Comparison of ENCODE assay signal across 8 mouse cellular contexts in the genomic region with DNA sequence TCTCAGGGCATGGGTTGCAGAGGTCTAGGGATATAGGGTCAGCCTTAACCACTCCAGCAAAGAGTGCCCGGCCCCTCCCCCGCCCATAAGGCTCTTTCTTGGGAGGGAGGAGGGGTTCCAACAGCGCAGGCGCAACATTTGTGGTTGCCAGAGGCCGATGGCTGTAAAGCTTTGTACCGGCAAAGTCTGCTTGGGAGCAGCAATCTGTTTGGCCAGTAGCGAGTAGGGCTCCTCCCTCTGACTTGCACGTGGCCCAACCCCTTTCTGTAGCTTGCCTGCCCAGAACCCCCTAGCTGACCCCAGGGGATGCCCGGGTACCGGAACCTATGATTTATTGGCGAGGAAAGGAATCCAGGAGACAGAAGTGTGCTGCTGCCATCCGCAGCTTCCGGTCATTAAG. TPM values are rescaled to one million over a fixed set of nuclear protein-coding genes. Genes with fewer than 3 reads are reported as not detected.
DNase-seq lines count a peak whose midpoint lies in the region; ATAC-seq and TF ChIP-seq lines count a peak whose summit lies in the region.

No protein-coding gene starts in this region.

- DNase-seq in cerebellum, adult 18-20 months, result peak; percentile 73 to 80
- peak; percentile 76 for DNase-seq in embryo, embryonic 10.5 days (ENCODE audit: low spot score)
- DNase-seq in hindbrain, embryonic 14.5 days (ENCODE audit: low spot score), result peak; percentile 78
- peak; percentile 92 for DNase-seq in midbrain, embryonic 14.5 days
- DNase-seq in thymus, postnatal 10 days (ENCODE audit: low spot score in 2 of 2), result no peak
- DNase-seq in thymus, adult 2 months, result no peak
- no peak for DNase-seq in urinary bladder, postnatal 10 days (ENCODE audit: low spot score)

- H3K9me3 ChIP-seq in hindbrain, embryonic 14.5 days (ENCODE audit: control insufficient read depth, low read length), result no peaks in the 10 kb centered on the region
- no peaks in the 10 kb centered on the region for H3K9me3 ChIP-seq in midbrain, embryonic 14.5 days (ENCODE audit: control insufficient read depth, low read length)
- H3K9me3 ChIP-seq in heart, embryonic 11.5 days (replicated peaks; ENCODE audit: control insufficient read depth, low read length), result no peaks in the 10 kb centered on the region

- TF ChIP-seq POLR2A in thymus, adult 2 months (IDR thresholded peaks at IDR 0.05; ENCODE audit: control insufficient read depth, extremely low read depth, insufficient read depth, low read length, poor library complexity), result no peak

- under 1% methylated on average over 13 of the region's 13 CpGs for WGBS in hindbrain, embryonic 14.5 days
- 2% methylated on average over 13 of the region's 13 CpGs for WGBS in midbrain, embryonic 14.5 days
- 13% methylated on average over 13 of the region's 13 CpGs for WGBS in thymus, adult 2 months
- 5% methylated on average over 13 of the region's 13 CpGs for whole genome bisulfite sequencing in heart, embryonic 11.5 days (ENCODE audit: insufficient replicate concordance)

- peak overlapping the region; percentile 90 for H3K4me3 ChIP-seq in hindbrain, embryonic 14.5 days (replicated peaks; ENCODE audit: low read length)
- H3K4me3 ChIP-seq in midbrain, embryonic 14.5 days (replicated peaks; ENCODE audit: low read depth, low read length), result peak overlapping the region; percentile 69
- no peak overlapping the region for H3K4me3 ChIP-seq in thymus, adult 2 months (ENCODE audit: control insufficient read depth, insufficient read depth, low read length)
- no peak overlapping the region for H3K4me3 ChIP-seq in heart, embryonic 11.5 days (ENCODE audit: low read depth, low read length)

- peaks cover 37% of the 10 kb centered on the region for H3K4me1 ChIP-seq in hindbrain, embryonic 14.5 days (replicated peaks; ENCODE audit: control insufficient read depth, insufficient read depth, low read length)
- H3K4me1 ChIP-seq in midbrain, embryonic 14.5 days (ENCODE audit: control insufficient read depth, insufficient read depth, low read length), result peaks cover 44% of the 10 kb centered on the region
- H3K4me1 ChIP-seq in thymus, adult 2 months (replicated peaks; ENCODE audit: control insufficient read depth, insufficient read depth, low read length), result peaks cover 7% of the 10 kb centered on the region; the same call in 1 of the 2 replicates
- H3K4me1 ChIP-seq in heart, embryonic 11.5 days (ENCODE audit: control insufficient read depth, insufficient read depth, low read length), result peaks cover 24% of the 10 kb centered on the region

- ATAC-seq in hindbrain, embryonic 14.5 days (ENCODE audit: low FRiP score), result peak; percentile 31
- ATAC-seq in midbrain, embryonic 14.5 days (ENCODE audit: low FRiP score, low TSS enrichment), result peak; percentile 40
- no peak for ATAC-seq in heart, embryonic 11.5 days (replicated peaks; ENCODE audit: insufficient number of reproducible peaks, low FRiP score, low TSS enrichment)

- H3K27ac ChIP-seq in hindbrain, embryonic 14.5 days, result peak overlapping the region; percentile 99
- H3K27ac ChIP-seq in midbrain, embryonic 14.5 days (replicated peaks; ENCODE audit: low read depth, low read length), result peak overlapping the region; percentile 98
- no peak overlapping the region for H3K27ac ChIP-seq in thymus, adult 2 months (ENCODE audit: control insufficient read depth, insufficient read depth, low read length)
- H3K27ac ChIP-seq in heart, embryonic 11.5 days (ENCODE audit: low read depth, low read length), result no peak overlapping the region

- TF ChIP-seq CTCF in thymus, adult 2 months (IDR thresholded peaks at IDR 0.05; ENCODE audit: borderline replicate concordance, control insufficient read depth, extremely low read depth, insufficient read depth, low read length, poor library complexity), result no peak

- peak overlapping the region; percentile 97 for H3K9ac ChIP-seq in hindbrain, embryonic 14.5 days
- H3K9ac ChIP-seq in midbrain, embryonic 14.5 days (replicated peaks; ENCODE audit: low read length), result peak overlapping the region; percentile 83
- H3K9ac ChIP-seq in heart, embryonic 11.5 days (ENCODE audit: low read depth, low read length), result no peak overlapping the region

- H3K4me2 ChIP-seq in hindbrain, embryonic 14.5 days (replicated peaks), result peak overlapping the region; percentile 94
- H3K4me2 ChIP-seq in midbrain, embryonic 14.5 days (ENCODE audit: low read length), result peak overlapping the region; percentile 91
- H3K4me2 ChIP-seq in heart, embryonic 11.5 days, result no peak overlapping the region

- H3K36me3 ChIP-seq in hindbrain, embryonic 14.5 days (replicated peaks; ENCODE audit: control insufficient read depth, insufficient read depth), result no peaks in the 10 kb centered on the region
- no peaks in the 10 kb centered on the region for H3K36me3 ChIP-seq in midbrain, embryonic 14.5 days (ENCODE audit: control insufficient read depth, insufficient read depth, low read length)
- H3K36me3 ChIP-seq in thymus, adult 2 months (ENCODE audit: control insufficient read depth, insufficient read depth, low read length), result no peaks in the 10 kb centered on the region
- H3K36me3 ChIP-seq in heart, embryonic 11.5 days (ENCODE audit: control insufficient read depth, insufficient read depth, low read length), result no peaks in the 10 kb centered on the region

- H3K27me3 ChIP-seq in hindbrain, embryonic 14.5 days (ENCODE audit: control insufficient read depth, insufficient read depth, low read length), result peaks cover 6% of the 10 kb centered on the region; the same call in 1 of the 2 replicates
- peaks cover 8% of the 10 kb centered on the region; the same call in 1 of the 2 replicates for H3K27me3 ChIP-seq in midbrain, embryonic 14.5 days (ENCODE audit: control insufficient read depth, insufficient read depth, low read length)
- H3K27me3 ChIP-seq in thymus, adult 2 months (ENCODE audit: control insufficient read depth, insufficient read depth, low read length), result peaks cover 6% of the 10 kb centered on the region; the same call in 1 of the 2 replicates
- peaks cover 83% of the 10 kb centered on the region for H3K27me3 ChIP-seq in heart, embryonic 11.5 days (ENCODE audit: control insufficient read depth, insufficient read depth, low read length)

RNA-seq across cellular contexts. Expression of a gene that starts 2.4 kb away (rescaled TPM):
- 907 and 1,000 TPM in 2 replicates for polyA plus RNA-seq in hindbrain, embryonic 14.5 days (2014; fragmentation: Nextera tagmentation; extraction: Ambion mirVana)
- polyA plus RNA-seq in midbrain, embryonic 14.5 days (2014; fragmentation: Nextera tagmentation; extraction: Ambion mirVana), result 906 and 957 TPM in 2 replicates
- polyA plus RNA-seq in thymus, adult 2 months (2012; rRNA removed), result 2.8 and 3.8 TPM in 2 replicates
- 11.4 and 11.8 TPM in 2 replicates for polyA plus RNA-seq in heart, embryonic 11.5 days (2014; fragmentation: Nextera tagmentation; extraction: Ambion mirVana)

Comparison
In these comparisons a context has a peak if more than half of its experiments do, and no peak if none do; other contexts are left out.
1. DNase-seq: peak in cerebellum, adult 18-20 months (2 of 2), embryo, embryonic 10.5 days (single experiment), hindbrain, embryonic 14.5 days (single experiment) and midbrain, embryonic 14.5 days (single experiment); none in thymus, postnatal 10 days (0 of 2), thymus, adult 2 months (single experiment) and urinary bladder, postnatal 10 days (single experiment).
2. H3K27ac ChIP-seq: peak in hindbrain, embryonic 14.5 days (single experiment) and midbrain, embryonic 14.5 days (single experiment); none in thymus, adult 2 months (single experiment) and heart, embryonic 11.5 days (single experiment).
3. H3K4me3 ChIP-seq: peak in hindbrain, embryonic 14.5 days (single experiment) and midbrain, embryonic 14.5 days (single experiment); none in thymus, adult 2 months (single experiment) and heart, embryonic 11.5 days (single experiment).
4. RNA of a gene that starts 2.4 kb away (polyA plus RNA-seq): 907 to 1,000 TPM in hindbrain, embryonic 14.5 days and 906 to 957 TPM in midbrain, embryonic 14.5 days; 11.4 to 11.8 TPM in heart, embryonic 11.5 days and 2.8 to 3.8 TPM in thymus, adult 2 months; every median in the first group is over 10 times any median in the second.